Mouse (Mus musculus): ENCODE data around the gene Plcg2. TPM values are rescaled to one million over a fixed set of nuclear protein-coding genes. Genes with fewer than 3 reads are reported as not detected.

Gene Plcg2
- polyA plus RNA-seq, 1 experiment, result not detected

GRCm38 (mm10) chr8:117677011-117677410 is 178.9 kb downstream of the Plcg2 start:
- Histone ChIP-seq H3K4me1 (ENCODE audit: control insufficient read depth, insufficient read depth, low read length) (no peaks in the 10 kb centered on the region), H3K27ac (ENCODE audit: insufficient read depth, low read depth, low read length) (no peak overlapping the region), H3K4me3 (ENCODE audit: insufficient read depth, low read depth, low read length) (no peak overlapping the region)
- WGBS, result 72% methylated on average over 8 of the region's 8 CpGs
- TF ChIP-seq CTCF (IDR thresholded peaks at IDR 0.05; ENCODE audit: insufficient read depth, low read depth, low read length) (no peak), POLR2A (IDR thresholded peaks at IDR 0.05; ENCODE audit: insufficient read depth, low read depth, low read length) (no peak)

GRCm38 (mm10) chr8:117678650-117679049 is 180.6 kb downstream of the Plcg2 start:
- no peak overlapping the region for H3K27ac ChIP-seq (ENCODE audit: insufficient read depth, low read depth, low read length)
- H3K4me3 ChIP-seq (ENCODE audit: insufficient read depth, low read depth, low read length), result no peak overlapping the region
- TF ChIP-seq POLR2A (IDR thresholded peaks at IDR 0.05; ENCODE audit: insufficient read depth, low read depth, low read length), result no peak
- TF ChIP-seq CTCF (IDR thresholded peaks at IDR 0.05; ENCODE audit: insufficient read depth, low read depth, low read length), result no peak
- no peaks in the 10 kb centered on the region for H3K4me1 ChIP-seq (ENCODE audit: control insufficient read depth, insufficient read depth, low read length)
- 91% methylated on average over 4 of the region's 4 CpGs for WGBS

- 81% methylated on average over 10 of the region's 10 CpGs for whole genome bisulfite sequencing
- no peak overlapping the region for H3K4me3 ChIP-seq (ENCODE audit: insufficient read depth, low read depth, low read length)
- TF ChIP-seq CTCF (IDR thresholded peaks at IDR 0.05; ENCODE audit: insufficient read depth, low read depth, low read length) (no peak), POLR2A (IDR thresholded peaks at IDR 0.05; ENCODE audit: insufficient read depth, low read depth, low read length) (no peak)
- H3K4me1 ChIP-seq (ENCODE audit: control insufficient read depth, insufficient read depth, low read length), result no peaks in the 10 kb centered on the region
- no peak overlapping the region for H3K27ac ChIP-seq (ENCODE audit: insufficient read depth, low read depth, low read length)
Measured at GRCm38 (mm10) chr8:117683925-117684472, 185.9 kb downstream of the Plcg2 start.

- Histone ChIP-seq H3K4me3 (ENCODE audit: insufficient read depth, low read depth, low read length) (no peak overlapping the region), H3K4me1 (ENCODE audit: control insufficient read depth, insufficient read depth, low read length) (no peaks in the 10 kb centered on the region), H3K27ac (ENCODE audit: insufficient read depth, low read depth, low read length) (no peak overlapping the region)
- TF ChIP-seq CTCF (IDR thresholded peaks at IDR 0.05; ENCODE audit: insufficient read depth, low read depth, low read length) (no peak), POLR2A (IDR thresholded peaks at IDR 0.05; ENCODE audit: insufficient read depth, low read depth, low read length) (no peak)
- WGBS, result 73% methylated on average over 11 of the region's 11 CpGs
Measured at GRCm38 (mm10) chr8:117684504-117684903, 186.4 kb downstream of the Plcg2 start.

Other genes with a start within 250 kb of the Plcg2 start
- not detected in 2 replicates for gene Cmip, start 241.2 kb upstream of the Plcg2 start, polyA plus RNA-seq (2012; ENCODE audit: insufficient read depth, insufficient read length, low replicate concordance, missing spikeins)
- not detected in 2 replicates for gene Sdr42e1, start 175.4 kb downstream of the Plcg2 start, polyA plus RNA-seq (2012; ENCODE audit: insufficient read depth, insufficient read length, low replicate concordance, missing spikeins)
- gene Hsd17b2, start 203.6 kb downstream of the Plcg2 start, polyA plus RNA-seq (2012; ENCODE audit: insufficient read depth, insufficient read length, low replicate concordance, missing spikeins), result not detected in 2 replicates

Data from olfactory bulb, adult 2 months (tissue).